Mouse (Mus musculus) lung, postnatal 0 days (tissue): ENCODE data around the gene Socs2.

Source experiments
- CTCF ChIP-seq: IDR thresholded peaks from 2 replicates; pipeline ENCODE4 v1.5.1; 2016; ENCODE audit warnings: antibody characterized with exemption, mild to moderate bottlenecking
- EP300 ChIP-seq: IDR thresholded peaks from 2 replicates; pipeline ENCODE4 v1.6.1; 2016; ENCODE audit warnings: antibody characterized with exemption, mild to moderate bottlenecking, control low read depth

- TF ChIP-seq CTCF (no peak), EP300 (no peak)
Observed at GRCm38 (mm10) chr10:95442334-95442733, 25.4 kb upstream of the Socs2 start.
